Mouse (Mus musculus) lung, postnatal 25 days (tissue): ENCODE data around the gene Ajm1.
"Not testable (repeated sequence)": the region's sequence is repeated elsewhere in the genome, so short reads cannot be mapped to it uniquely, and the experiment has no call there.

Experiments
- DNase-seq: peaks from one replicate; pipeline ENCODE4 v3.0.0; 2022; ENCODE audit warnings: low spot score

The Ajm1 gene

GRCm38 (mm10) chr2:25565741-25566140, 15.8 kb downstream of the Ajm1 start:
- no peak for DNase-seq

- DNase-seq = no peak
These were observed 19.6 kb downstream of the Ajm1 start for GRCm38 (mm10) chr2:25561946-25562345.

- DNase-seq = no peak
These were observed 21.0 kb downstream of the Ajm1 start for GRCm38 (mm10) chr2:25560551-25560950.

GRCm38 (mm10) chr2:25558774-25559173, 22.8 kb downstream of the Ajm1 start:
- DNase-seq = no peak

GRCm38 (mm10) chr2:25557964-25558360, 23.6 kb downstream of the Ajm1 start:
- no peak for DNase-seq

GRCm38 (mm10) chr2:25557221-25557963, 24.2 kb downstream of the Ajm1 start, which contains the start of gene Edf1:
Gene Edf1, plus strand, starts transcription at chr2:25557847.
- peak; percentile 96 for DNase-seq

- no peak for DNase-seq
These were observed 25.3 kb downstream of the Ajm1 start for GRCm38 (mm10) chr2:25556296-25556695.

GRCm38 (mm10) chr2:25555479-25555878, 26.1 kb downstream of the Ajm1 start:
- not testable (repeated sequence) for DNase-seq

GRCm38 (mm10) chr2:25553171-25553786, 28.3 kb downstream of the Ajm1 start:
- not testable (repeated sequence) for DNase-seq

- peak; percentile 59 for DNase-seq
These were observed 30.4 kb downstream of the Ajm1 start for GRCm38 (mm10) chr2:25551186-25551585.

- DNase-seq = no peak
These were observed 32.3 kb downstream of the Ajm1 start for GRCm38 (mm10) chr2:25549021-25549991.

GRCm38 (mm10) chr2:25546811-25547491, 34.6 kb downstream of the Ajm1 start, which contains the start of gene Traf2:
Gene Traf2, minus strand, starts transcription at chr2:25546940.
- DNase-seq = peak; percentile 100

GRCm38 (mm10) chr2:25545996-25546810, 35.4 kb downstream of the Ajm1 start:
- peak; percentile 5 for DNase-seq

GRCm38 (mm10) chr2:25541644-25542367, 39.8 kb downstream of the Ajm1 start:
- peak; percentile 13 for DNase-seq

GRCm38 (mm10) chr2:25540541-25540948, 41.0 kb downstream of the Ajm1 start:
- no peak for DNase-seq

GRCm38 (mm10) chr2:25536531-25536930, 45.0 kb downstream of the Ajm1 start:
- DNase-seq = no peak

- DNase-seq = no peak
These were observed 46.7 kb downstream of the Ajm1 start for GRCm38 (mm10) chr2:25534866-25535182.

GRCm38 (mm10) chr2:25534178-25534865, 47.2 kb downstream of the Ajm1 start:
- peak; percentile 88 for DNase-seq

GRCm38 (mm10) chr2:25533707-25534106, 47.9 kb downstream of the Ajm1 start:
- DNase-seq = no peak
